Mouse (Mus musculus) small intestine, adult 2 months (tissue): ENCODE results near the gene Lclat1.
"Not testable (repeated sequence)": the region's sequence is repeated elsewhere in the genome, so short reads cannot be mapped to it uniquely, and the experiment has no call there.

ENCODE experiments used
- CTCF ChIP-seq: fragments of 200-500 bp; IDR thresholded peaks from 2 replicates; pipeline ENCODE4 v1.5.1; 2012; ENCODE audit warnings: low read depth, mild to moderate bottlenecking, control low read depth, inconsistent platforms, low read length, moderate library complexity, mixed read lengths; ENCODE audit not compliant: insufficient replicate concordance, insufficient read length; ENCODE audit errors: extremely low read depth
- POLR2A ChIP-seq: fragments of 200-500 bp; IDR thresholded peaks from 2 replicates; pipeline ENCODE4 v1.6.1; 2012; ENCODE audit warnings: low read depth, mild to moderate bottlenecking, control low read depth, inconsistent platforms, low read length, moderate library complexity

DNA sequence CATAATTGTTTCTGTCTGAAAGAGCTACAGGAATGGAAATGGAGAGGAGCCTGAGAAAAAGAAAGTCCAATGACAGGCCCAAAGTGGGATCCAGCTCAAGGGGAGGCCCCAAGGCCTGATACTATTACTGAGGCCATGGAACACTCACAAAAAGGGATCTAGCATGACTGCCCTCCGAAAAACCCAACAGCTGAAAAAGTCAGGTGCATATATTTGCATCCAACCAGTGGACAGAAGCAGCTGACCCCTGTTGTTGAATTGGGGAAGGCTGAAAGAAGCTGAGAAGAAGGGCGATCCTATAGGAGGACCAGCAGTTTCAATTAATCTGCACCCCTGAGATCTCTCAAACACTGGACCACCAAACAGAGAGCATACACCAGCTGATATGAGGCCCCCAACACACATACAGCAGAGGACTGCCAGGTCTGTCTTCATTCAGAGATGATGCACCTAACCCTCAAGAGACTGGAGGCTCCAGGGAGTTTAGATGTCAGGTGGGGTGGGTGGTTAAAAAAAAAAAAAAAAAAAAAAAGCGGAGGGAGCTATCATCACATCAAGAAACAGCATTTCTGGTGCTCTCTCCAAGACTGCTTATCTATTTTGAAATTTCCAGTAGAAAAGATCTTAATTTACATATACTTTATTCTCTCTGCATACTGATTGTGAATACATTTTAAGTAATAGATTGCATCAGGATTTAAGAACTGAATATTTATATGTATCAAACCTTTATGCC lies 45.2 kb downstream of the Lclat1 start:
- not testable (repeated sequence) for TF ChIP-seq POLR2A, CTCF
